ENCODE assay signal across 8 mouse cellular contexts in genomic region chr9:92457261-92458058, GRCm38 (mm10). TPM values are rescaled to one million over a fixed set of nuclear protein-coding genes. Genes with fewer than 3 reads are reported as not detected.
DNase-seq lines count a peak whose midpoint lies in the region; ATAC-seq and TF ChIP-seq lines count a peak whose summit lies in the region.

TSS of gene Plscr4 (plus strand) at chr9:92457373.

- no peaks in the 10 kb centered on the region for H3K9me3 ChIP-seq in forebrain, embryonic 13.5 days (replicated peaks)

- H3K9ac ChIP-seq in forebrain, embryonic 13.5 days, result peak within 1 kb of the TSS; percentile 72

- peak within 1 kb of the TSS; percentile 87 for H3K4me2 ChIP-seq in forebrain, embryonic 13.5 days

- no peaks in the 10 kb centered on the region for H3K27me3 ChIP-seq in forebrain, embryonic 13.5 days

- H3K27ac ChIP-seq in brown adipose tissue, adult 24 weeks (replicated peaks; ENCODE audit: low read depth, low read length), result peak within 1 kb of the TSS; percentile 99
- no peak within 1 kb of the TSS for H3K27ac ChIP-seq in forebrain, embryonic 13.5 days
- peak within 1 kb of the TSS; percentile 81 for H3K27ac ChIP-seq in layer of hippocampus, adult 2 months

- no peak; the same call in 1 of the 2 replicates for TF ChIP-seq CTCF in layer of hippocampus, adult 2 months (conservative IDR thresholded peaks at IDR 0.05)

- DNase-seq in ES-CJ7 (ENCODE audit: low read depth, low spot score), result peak; percentile 25
- DNase-seq in heart, postnatal 25 days (ENCODE audit: low spot score), result peak; percentile 78
- peak in 1 of 2 experiments; percentile 23 for DNase-seq in layer of hippocampus, adult 2 months (ENCODE audit: low spot score in 2 of 2)
- peak; percentile 81 for DNase-seq in lung, postnatal 36 days
- peak; percentile 74 for DNase-seq in ovary, postnatal 36 days (ENCODE audit: low spot score)
- peak; percentile 47 to 55 for DNase-seq in thymus, postnatal 36 days

- no peaks in the 10 kb centered on the region for H3K36me3 ChIP-seq in forebrain, embryonic 13.5 days (ENCODE audit: poor library complexity, severe bottlenecking)

- no peaks in the 10 kb centered on the region for H3K4me1 ChIP-seq in brown adipose tissue, adult 24 weeks (ENCODE audit: control insufficient read depth, insufficient read depth, insufficient read length, low read length)
- H3K4me1 ChIP-seq in forebrain, embryonic 13.5 days, result peaks cover 11% of the 10 kb centered on the region

- 12% methylated on average over 42 of the region's 43 CpGs for WGBS in forebrain, embryonic 13.5 days

- ATAC-seq in forebrain, embryonic 13.5 days, result peak; percentile 94

- intact Hi-C loops in heart, postnatal 25 days (cut with DNase I), result loop anchor here (5.0 kb wide), 4 partner anchors 45 to 205 kb away; partner anchors contain the start of gene Plod2

- H3K4me3 ChIP-seq in brown adipose tissue, adult 24 weeks (ENCODE audit: insufficient read depth, low read depth, low read length), result peak within 1 kb of the TSS; percentile 68
- peak within 1 kb of the TSS; percentile 58 for H3K4me3 ChIP-seq in forebrain, embryonic 13.5 days
- peak within 1 kb of the TSS; percentile 93 for H3K4me3 ChIP-seq in layer of hippocampus, adult 2 months

RNA-seq across cellular contexts. Expression of gene Plscr4, which starts in this region (rescaled TPM):
- 8.8 and 10.4 TPM in 2 replicates for polyA plus RNA-seq in brown adipose tissue, adult 24 weeks (2012; ENCODE audit: insufficient read depth, insufficient read length, missing spikeins)
- 1.2 and 1.3 TPM in 2 replicates for polyA plus RNA-seq in forebrain, embryonic 13.5 days (2015; fragmentation: Nextera tagmentation; extraction: Ambion mirVana)
- 1 to 10 TPM; 6.2 to 8.5 TPM for total RNA-seq in heart, postnatal 25 days (2021)
- total RNA-seq in layer of hippocampus, adult 2 months (2021), result 1 to 10 TPM; 3.7 to 4.0 TPM
